Mouse (Mus musculus) cerebellum, postnatal 10 days (tissue): ENCODE data around the gene Sox5.
A peak's percentile ranks its signal among the peaks of the same experiment; 100 is the strongest.

Experiments
- DNase-seq, 2 experiments: peaks; one replicate each; pipeline ENCODE4 v3.0.0; 2021; ENCODE audit warnings: mixed read lengths in 2 of 2

Gene Sox5

GRCm38 (mm10) chr6:144168696-144169476, 612.9 kb downstream of the Sox5 start:
- DNase-seq = peak; percentile 57 to 69

DNA sequence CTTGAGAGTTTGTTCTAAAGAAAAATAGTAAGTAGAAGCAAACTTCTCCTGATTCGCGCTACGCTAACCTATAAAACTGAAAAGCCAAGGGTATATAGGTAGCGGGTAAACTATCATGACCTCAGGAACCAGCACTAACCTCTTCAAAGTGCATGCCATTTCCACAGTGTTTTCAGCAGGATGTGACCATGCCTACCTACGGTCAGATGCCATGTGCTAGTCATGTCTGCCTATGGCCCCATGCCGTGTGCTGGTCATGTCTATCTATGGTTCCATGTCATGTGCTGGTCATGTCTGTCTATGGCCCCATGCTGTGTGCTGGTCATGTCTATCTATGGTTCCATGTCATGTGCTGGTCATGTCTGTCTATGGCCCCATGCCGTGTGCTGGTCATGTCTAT, 614.7 kb downstream of the Sox5 start:
- no peak for DNase-seq

- DNase-seq = no peak
Observed at GRCm38 (mm10) chr6:144166651-144167050, 615.1 kb downstream of the Sox5 start.

- DNase-seq = peak; percentile 53 to 70
Observed at GRCm38 (mm10) chr6:144166104-144166503, 615.7 kb downstream of the Sox5 start.

DNA sequence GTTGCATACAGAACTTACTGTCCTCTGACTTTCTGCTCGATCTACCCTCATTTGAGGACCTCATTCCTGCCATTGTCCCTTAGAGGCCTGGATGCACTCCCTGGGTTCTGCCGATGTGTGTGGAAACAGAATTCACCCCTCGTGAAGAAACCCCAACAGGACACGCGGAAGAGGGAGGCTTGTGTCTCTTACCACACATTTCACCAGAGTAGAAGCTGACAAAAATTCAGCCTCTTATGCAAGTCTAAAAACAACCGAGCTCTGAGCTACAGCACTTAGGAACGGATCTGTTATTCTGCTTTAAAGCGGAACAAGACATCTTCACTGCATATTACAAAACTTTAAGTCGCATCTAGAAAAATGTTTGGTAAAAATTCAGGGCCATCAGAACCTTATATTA, 618.3 kb downstream of the Sox5 start:
- no peak for DNase-seq

DNA sequence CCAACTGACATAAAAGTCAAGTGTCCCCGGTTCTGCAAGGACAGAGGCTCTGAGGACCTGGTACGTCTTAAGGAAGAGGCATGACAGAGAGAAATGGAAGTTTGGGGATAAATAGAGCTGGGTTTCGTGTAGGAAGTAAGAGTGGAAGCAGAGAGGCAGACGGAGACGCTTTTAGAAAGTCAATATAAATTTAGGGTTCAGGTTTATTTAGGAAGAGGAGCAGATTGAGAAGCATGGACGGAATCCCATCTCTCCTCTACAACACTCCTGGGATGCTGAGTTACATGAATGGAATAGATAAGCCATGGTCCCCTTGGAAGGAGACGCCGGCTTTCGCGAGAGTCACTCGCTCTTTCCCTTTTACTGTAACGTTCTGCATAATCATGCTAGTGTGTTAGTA, 623.1 kb downstream of the Sox5 start:
- no peak for DNase-seq

DNA sequence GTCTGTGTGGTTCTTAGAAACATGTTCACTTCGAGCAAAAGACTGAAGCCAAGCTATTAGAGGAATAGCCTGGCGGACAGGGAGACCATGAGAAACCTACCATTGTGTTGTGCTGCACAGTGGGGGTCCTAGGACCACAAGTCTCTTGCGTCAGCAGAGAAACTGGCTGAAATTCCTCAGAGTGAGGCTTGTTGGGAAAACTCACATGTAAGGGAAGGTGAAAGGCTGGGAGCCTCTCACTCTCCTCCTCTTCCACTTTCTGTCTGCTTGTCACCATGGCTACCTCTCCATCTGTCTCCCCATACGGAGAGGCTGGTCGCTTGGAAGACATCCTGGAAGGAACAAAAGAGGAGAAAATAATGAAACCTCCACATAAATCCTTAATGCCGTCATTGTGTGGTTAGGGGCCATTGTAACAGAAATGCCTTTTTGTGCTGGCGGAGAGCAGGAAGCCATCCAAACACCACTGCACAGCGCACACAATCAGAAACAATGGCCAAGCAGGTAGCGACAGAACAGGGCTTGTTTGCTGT, 626.8 kb downstream of the Sox5 start:
- peak; percentile 81 to 83 for DNase-seq

GRCm38 (mm10) chr6:144151957-144152356, 629.8 kb downstream of the Sox5 start:
- no peak for DNase-seq

DNA sequence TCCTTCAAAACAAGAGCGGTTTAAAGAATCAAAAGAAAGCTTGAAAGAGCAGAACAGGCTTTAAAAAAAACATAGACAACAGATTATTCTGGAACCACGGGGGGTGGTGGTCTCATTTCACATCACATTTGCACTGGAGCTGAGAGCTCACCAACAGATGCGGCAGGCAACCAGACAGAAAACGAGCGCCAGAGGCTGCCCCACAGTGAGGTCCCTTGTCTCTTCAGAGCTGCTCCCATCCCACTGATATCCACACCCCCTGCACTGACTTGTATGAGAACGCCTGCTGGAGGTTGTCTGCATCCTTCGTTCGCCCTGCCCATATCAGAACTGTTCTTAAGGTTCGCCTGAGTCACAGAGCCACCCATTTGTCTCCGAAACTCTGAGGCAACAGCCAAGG, 630.7 kb downstream of the Sox5 start:
- DNase-seq = peak; percentile 72 to 79

DNA sequence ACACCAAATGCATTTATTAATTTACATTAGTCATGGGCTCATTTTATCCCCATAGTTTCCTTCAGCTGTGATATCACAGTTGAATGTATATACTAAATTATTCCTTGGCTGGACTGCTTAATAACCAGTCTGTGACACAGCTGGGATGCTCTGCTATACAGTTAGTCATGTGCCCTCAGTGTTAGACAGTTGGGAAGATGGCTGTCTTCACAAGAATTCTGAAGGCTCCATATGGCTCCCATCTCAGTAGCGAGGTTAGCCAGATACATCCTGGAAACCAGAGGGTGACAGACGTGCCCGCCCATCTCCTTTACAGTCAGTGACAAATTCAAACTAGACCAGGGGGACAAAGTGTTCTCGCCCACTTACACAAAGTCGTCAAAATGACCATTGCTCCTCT, 644.4 kb downstream of the Sox5 start:
- no peak for DNase-seq

- no peak for DNase-seq
Observed at GRCm38 (mm10) chr6:144136894-144137293, 644.9 kb downstream of the Sox5 start.

- DNase-seq = no peak
Observed at GRCm38 (mm10) chr6:144129927-144130326, 651.9 kb downstream of the Sox5 start.

DNA sequence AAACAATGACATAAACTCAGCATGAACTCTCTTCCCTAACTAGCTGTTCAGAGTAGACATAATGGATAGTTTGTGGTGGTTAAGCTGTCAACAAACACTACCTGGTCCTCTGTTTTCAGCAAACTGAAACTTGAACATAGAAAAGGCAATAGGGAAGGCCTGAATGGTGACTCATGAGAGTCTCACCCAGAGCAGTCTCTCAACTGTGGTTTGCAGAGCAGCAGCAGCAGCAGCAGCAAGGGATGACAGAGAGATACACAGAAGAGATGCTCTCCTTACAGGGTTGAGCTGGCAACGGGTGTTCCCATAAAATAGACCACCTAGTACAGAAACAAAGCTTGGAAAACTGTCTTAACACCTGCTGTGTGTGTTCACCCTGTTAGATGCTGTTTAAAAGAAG, 661.8 kb downstream of the Sox5 start:
- no peak for DNase-seq

GRCm38 (mm10) chr6:144116646-144117045, 665.1 kb downstream of the Sox5 start:
- no peak for DNase-seq

GRCm38 (mm10) chr6:144111561-144111960, 670.2 kb downstream of the Sox5 start:
- peak; percentile 61 to 67 for DNase-seq

GRCm38 (mm10) chr6:144106848-144107247, 674.9 kb downstream of the Sox5 start:
- DNase-seq = no peak

- no peak for DNase-seq
Observed at GRCm38 (mm10) chr6:144105645-144106044, 676.1 kb downstream of the Sox5 start.

DNA sequence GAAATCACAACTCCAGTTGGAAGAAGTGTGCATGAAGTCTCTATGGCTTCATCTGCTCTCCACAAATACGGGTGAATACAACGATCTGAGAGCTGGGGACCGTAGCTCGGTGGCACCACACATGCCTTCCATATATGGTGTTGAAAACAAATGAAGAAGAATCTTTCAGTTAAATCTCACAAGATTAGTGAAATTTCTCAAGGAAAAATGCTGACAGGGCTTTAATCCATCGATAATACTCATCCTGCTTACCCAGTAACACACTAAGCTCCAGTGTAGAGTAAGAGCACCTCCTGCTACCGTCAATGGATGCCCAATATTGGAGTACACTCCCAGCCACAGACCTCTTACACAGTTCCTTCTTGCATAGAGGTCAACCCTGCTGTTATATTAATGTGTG, 678.2 kb downstream of the Sox5 start:
- no peak for DNase-seq

DNA sequence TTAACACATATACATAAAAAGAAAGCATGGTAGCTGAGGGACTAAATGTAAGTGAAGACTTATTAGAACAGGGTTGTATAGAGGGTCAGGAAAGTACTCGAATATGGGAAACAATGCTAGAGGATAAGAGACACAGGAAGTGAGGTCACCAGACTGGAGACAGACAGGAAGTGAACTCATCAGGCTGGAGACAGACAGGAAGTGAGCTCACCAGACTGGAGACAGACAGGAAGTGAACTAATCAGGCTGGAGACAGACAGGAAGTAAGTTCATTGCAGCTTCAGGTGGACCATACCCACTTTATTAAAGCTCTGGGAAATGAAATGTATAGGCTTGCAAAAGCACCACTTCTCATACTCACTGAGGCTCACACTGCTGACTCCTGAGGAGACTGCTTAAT, 680.9 kb downstream of the Sox5 start:
- DNase-seq = no peak

DNA sequence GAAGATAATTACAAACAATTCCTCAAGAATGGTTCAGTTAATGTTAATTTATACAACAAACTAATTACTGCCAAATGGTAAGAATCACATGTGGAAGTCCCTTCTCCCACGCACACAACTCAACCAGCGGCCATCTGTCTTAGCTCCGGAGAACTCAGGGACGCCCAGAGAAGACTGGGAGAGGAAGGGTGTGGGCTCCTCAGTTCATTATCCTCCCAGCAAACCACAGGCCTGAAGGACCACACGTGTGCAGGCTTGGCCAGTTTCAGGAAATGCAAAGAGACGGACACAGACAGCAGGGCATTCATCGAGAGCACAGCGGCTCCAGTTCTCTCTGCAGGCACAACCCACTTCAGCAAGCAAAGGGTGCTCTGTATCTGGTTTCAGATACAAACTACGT, 683.7 kb downstream of the Sox5 start:
- peak; percentile 36 to 42 for DNase-seq

- DNase-seq = peak in 1 of 2 experiments; percentile 17
Observed at GRCm38 (mm10) chr6:144088256-144088655, 693.5 kb downstream of the Sox5 start.

GRCm38 (mm10) chr6:144086096-144086810, 695.5 kb downstream of the Sox5 start:
- DNase-seq = no peak

DNA sequence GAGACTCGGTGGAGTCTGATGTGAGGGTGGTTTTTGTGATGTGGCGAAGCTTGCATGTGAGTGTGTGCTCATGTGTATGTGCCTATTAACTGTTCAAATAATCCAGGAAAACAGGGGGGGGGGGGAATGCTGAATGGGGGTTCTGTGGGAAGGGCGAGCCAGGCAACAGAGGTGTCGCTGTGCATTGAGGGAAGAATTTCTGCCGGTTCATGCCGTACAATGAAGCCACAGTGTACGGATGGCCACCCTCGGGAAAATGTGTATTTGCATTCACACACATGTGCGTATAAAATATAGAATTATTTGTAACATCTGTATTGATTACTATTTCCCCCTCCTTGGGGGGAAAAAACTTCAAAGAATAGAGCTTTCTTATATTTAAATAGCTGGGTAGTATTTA, 699.5 kb downstream of the Sox5 start:
- no peak for DNase-seq

GRCm38 (mm10) chr6:144077826-144078225, 704.0 kb downstream of the Sox5 start:
- DNase-seq = no peak
